Mouse (Mus musculus): ENCODE measurements at regions not wholly inside any gene's neighbourhood (a gene's known extent, or its start where the extent isn't known, plus 50 kb on each side); places are given as distances from the start of the nearest gene placed in this dataset.
A peak's percentile ranks its signal among the peaks of the same experiment; 100 is the strongest.

- H3K9ac ChIP-seq (ENCODE audit: low read length), result no peak overlapping the region
- 43% methylated on average over 2 of the region's 2 CpGs for WGBS
- H3K4me1 ChIP-seq (ENCODE audit: control insufficient read depth, insufficient read depth, low read length), result no peaks in the 10 kb centered on the region
- H3K9me3 ChIP-seq (replicated peaks; ENCODE audit: control insufficient read depth, low read length), result no peaks in the 10 kb centered on the region
- H3K36me3 ChIP-seq (ENCODE audit: control insufficient read depth, insufficient read depth, low read length), result no peaks in the 10 kb centered on the region
- no peak overlapping the region for H3K4me3 ChIP-seq (replicated peaks; ENCODE audit: low read length)
- H3K27ac ChIP-seq (ENCODE audit: low read length), result no peak overlapping the region
- H3K4me2 ChIP-seq (ENCODE audit: low read depth, low read length), result no peak overlapping the region
- ATAC-seq (ENCODE audit: insufficient read depth, low FRiP score), result no peak
- no peaks in the 10 kb centered on the region; the same call in 1 of the 2 replicates for H3K27me3 ChIP-seq (ENCODE audit: control insufficient read depth, insufficient read depth, low read length)
Measured at GRCm38 (mm10) chr3:153776738-153777137, 51.8 kb upstream of the St6galnac3 start.

GRCm38 (mm10) chr3:153778386-153778785 lies 53.4 kb upstream of the St6galnac3 start:
- H3K4me3 ChIP-seq (replicated peaks; ENCODE audit: low read length), result no peak overlapping the region
- no peak for ATAC-seq (ENCODE audit: insufficient read depth, low FRiP score)
- no peaks in the 10 kb centered on the region for H3K36me3 ChIP-seq (ENCODE audit: control insufficient read depth, insufficient read depth, low read length)
- 67% methylated on average over 7 of the region's 7 CpGs for WGBS
- H3K9ac ChIP-seq (ENCODE audit: low read length), result no peak overlapping the region
- H3K4me2 ChIP-seq (ENCODE audit: low read depth, low read length), result no peak overlapping the region
- H3K9me3 ChIP-seq (replicated peaks; ENCODE audit: control insufficient read depth, low read length), result no peaks in the 10 kb centered on the region
- H3K27me3 ChIP-seq (ENCODE audit: control insufficient read depth, insufficient read depth, low read length), result no peaks in the 10 kb centered on the region; the same call in 1 of the 2 replicates
- H3K4me1 ChIP-seq (ENCODE audit: control insufficient read depth, insufficient read depth, low read length), result peaks cover 8% of the 10 kb centered on the region
- H3K27ac ChIP-seq (ENCODE audit: low read length), result no peak overlapping the region

- Histone ChIP-seq H3K4me2 (ENCODE audit: low read depth, low read length) (no peak overlapping the region), H3K27ac (ENCODE audit: low read length) (no peak overlapping the region), H3K4me1 (ENCODE audit: control insufficient read depth, insufficient read depth, low read length) (peaks cover 11% of the 10 kb centered on the region), H3K36me3 (ENCODE audit: control insufficient read depth, insufficient read depth, low read length) (no peaks in the 10 kb centered on the region), H3K27me3 (ENCODE audit: control insufficient read depth, insufficient read depth, low read length) (no peaks in the 10 kb centered on the region), H3K9ac (ENCODE audit: low read length) (no peak overlapping the region), H3K4me3 (replicated peaks; ENCODE audit: low read length) (no peak overlapping the region), H3K9me3 (replicated peaks; ENCODE audit: control insufficient read depth, low read length) (no peaks in the 10 kb centered on the region)
- no peak; the same call in 1 of the 2 replicates for ATAC-seq (ENCODE audit: insufficient read depth, low FRiP score)
- 53% methylated on average over 5 of the region's 5 CpGs for WGBS
Measured at GRCm38 (mm10) chr3:153782467-153782866, 57.5 kb upstream of the St6galnac3 start.

- peak; percentile 64 for ATAC-seq (ENCODE audit: insufficient read depth, low FRiP score)
- no peaks in the 10 kb centered on the region for H3K36me3 ChIP-seq (ENCODE audit: control insufficient read depth, insufficient read depth, low read length)
- no peak overlapping the region for H3K4me3 ChIP-seq (replicated peaks; ENCODE audit: low read length)
- peaks cover 11% of the 10 kb centered on the region for H3K4me1 ChIP-seq (ENCODE audit: control insufficient read depth, insufficient read depth, low read length)
- 35% methylated on average over 7 of the region's 7 CpGs for WGBS
- peak overlapping the region; percentile 39 for H3K4me2 ChIP-seq (ENCODE audit: low read depth, low read length)
- H3K27ac ChIP-seq (ENCODE audit: low read length), result peak overlapping the region; percentile 82
- no peaks in the 10 kb centered on the region for H3K9me3 ChIP-seq (replicated peaks; ENCODE audit: control insufficient read depth, low read length)
- H3K9ac ChIP-seq (ENCODE audit: low read length), result 0 out of 2 replicates have a peak overlapping the region, but pooled peaks have one; percentile 16
- H3K27me3 ChIP-seq (ENCODE audit: control insufficient read depth, insufficient read depth, low read length), result no peaks in the 10 kb centered on the region
Measured at GRCm38 (mm10) chr3:153783294-153783741, 58.3 kb upstream of the St6galnac3 start.

- H3K9me3 ChIP-seq (replicated peaks; ENCODE audit: control insufficient read depth, low read length), result no peaks in the 10 kb centered on the region
- H3K4me1 ChIP-seq (ENCODE audit: control insufficient read depth, insufficient read depth, low read length), result peaks cover 11% of the 10 kb centered on the region
- ATAC-seq (ENCODE audit: insufficient read depth, low FRiP score), result 0 out of 2 replicates have a peak, but pooled peaks have one; percentile 44
- 40% methylated on average over 8 of the region's 8 CpGs for WGBS
- no peak overlapping the region for H3K9ac ChIP-seq (ENCODE audit: low read length)
- H3K4me3 ChIP-seq (replicated peaks; ENCODE audit: low read length), result no peak overlapping the region
- H3K27me3 ChIP-seq (ENCODE audit: control insufficient read depth, insufficient read depth, low read length), result no peaks in the 10 kb centered on the region
- peak overlapping the region; percentile 82; the same call in 1 of the 2 replicates for H3K27ac ChIP-seq (ENCODE audit: low read length)
- no peaks in the 10 kb centered on the region for H3K36me3 ChIP-seq (ENCODE audit: control insufficient read depth, insufficient read depth, low read length)
- H3K4me2 ChIP-seq (ENCODE audit: low read depth, low read length), result peak overlapping the region; percentile 39
Measured at GRCm38 (mm10) chr3:153783928-153784570, 59.1 kb upstream of the St6galnac3 start.

- ATAC-seq (ENCODE audit: insufficient read depth, low FRiP score), result no peak
- Histone ChIP-seq H3K27me3 (ENCODE audit: control insufficient read depth, insufficient read depth, low read length) (no peaks in the 10 kb centered on the region), H3K4me2 (ENCODE audit: low read depth, low read length) (no peak overlapping the region), H3K4me3 (replicated peaks; ENCODE audit: low read length) (no peak overlapping the region), H3K9me3 (replicated peaks; ENCODE audit: control insufficient read depth, low read length) (no peaks in the 10 kb centered on the region), H3K4me1 (ENCODE audit: control insufficient read depth, insufficient read depth, low read length) (no peaks in the 10 kb centered on the region), H3K27ac (ENCODE audit: low read length) (no peak overlapping the region), H3K9ac (ENCODE audit: low read length) (no peak overlapping the region), H3K36me3 (ENCODE audit: control insufficient read depth, insufficient read depth, low read length) (no peaks in the 10 kb centered on the region)
- WGBS, result 81% methylated on average over 7 of the region's 7 CpGs
Measured at GRCm38 (mm10) chr3:153790455-153790856, 53.6 kb upstream of the Asb17 start.

GRCm38 (mm10) chr3:153790883-153791609 lies 53.0 kb upstream of the Asb17 start:
- Histone ChIP-seq H3K9me3 (replicated peaks; ENCODE audit: control insufficient read depth, low read length) (no peaks in the 10 kb centered on the region), H3K27me3 (ENCODE audit: control insufficient read depth, insufficient read depth, low read length) (no peaks in the 10 kb centered on the region), H3K36me3 (ENCODE audit: control insufficient read depth, insufficient read depth, low read length) (no peaks in the 10 kb centered on the region), H3K4me1 (ENCODE audit: control insufficient read depth, insufficient read depth, low read length) (no peaks in the 10 kb centered on the region), H3K4me3 (replicated peaks; ENCODE audit: low read length) (no peak overlapping the region), H3K4me2 (ENCODE audit: low read depth, low read length) (no peak overlapping the region), H3K9ac (ENCODE audit: low read length) (no peak overlapping the region), H3K27ac (ENCODE audit: low read length) (no peak overlapping the region)
- WGBS, result 68% methylated on average over 9 of the region's 9 CpGs
- no peak for ATAC-seq (ENCODE audit: insufficient read depth, low FRiP score)

GRCm38 (mm10) chr3:153791610-153792363 lies 52.2 kb upstream of the Asb17 start:
- Histone ChIP-seq H3K36me3 (ENCODE audit: control insufficient read depth, insufficient read depth, low read length) (no peaks in the 10 kb centered on the region), H3K27me3 (ENCODE audit: control insufficient read depth, insufficient read depth, low read length) (no peaks in the 10 kb centered on the region), H3K9ac (ENCODE audit: low read length) (no peak overlapping the region), H3K4me1 (ENCODE audit: control insufficient read depth, insufficient read depth, low read length) (no peaks in the 10 kb centered on the region), H3K4me3 (replicated peaks; ENCODE audit: low read length) (no peak overlapping the region), H3K27ac (ENCODE audit: low read length) (no peak overlapping the region), H3K4me2 (ENCODE audit: low read depth, low read length) (no peak overlapping the region), H3K9me3 (replicated peaks; ENCODE audit: control insufficient read depth, low read length) (no peaks in the 10 kb centered on the region)
- peak; percentile 85 for ATAC-seq (ENCODE audit: insufficient read depth, low FRiP score)
- WGBS, result 64% methylated on average over 11 of the region's 11 CpGs

GRCm38 (mm10) chr3:153792364-153792703 lies 51.7 kb upstream of the Asb17 start:
- no peak overlapping the region for H3K4me3 ChIP-seq (replicated peaks; ENCODE audit: low read length)
- H3K9me3 ChIP-seq (replicated peaks; ENCODE audit: control insufficient read depth, low read length), result no peaks in the 10 kb centered on the region
- no peak overlapping the region for H3K4me2 ChIP-seq (ENCODE audit: low read depth, low read length)
- no peaks in the 10 kb centered on the region for H3K4me1 ChIP-seq (ENCODE audit: control insufficient read depth, insufficient read depth, low read length)
- no peaks in the 10 kb centered on the region for H3K36me3 ChIP-seq (ENCODE audit: control insufficient read depth, insufficient read depth, low read length)
- no peaks in the 10 kb centered on the region for H3K27me3 ChIP-seq (ENCODE audit: control insufficient read depth, insufficient read depth, low read length)
- H3K9ac ChIP-seq (ENCODE audit: low read length), result no peak overlapping the region
- H3K27ac ChIP-seq (ENCODE audit: low read length), result no peak overlapping the region
- 90% methylated on average over 5 of the region's 5 CpGs for WGBS
- no peak for ATAC-seq (ENCODE audit: insufficient read depth, low FRiP score)

All from stomach, embryonic 16.5 days (tissue).